Mouse (Mus musculus): ENCODE results near the gene St6galnac5.

The St6galnac5 gene

GRCm38 (mm10) chr3:152950299-152950698 is 31.7 kb downstream of the St6galnac5 start:
- DNase-seq = no peak

GRCm38 (mm10) chr3:152949233-152949777 is 32.7 kb downstream of the St6galnac5 start:
- DNase-seq = no peak

GRCm38 (mm10) chr3:152948556-152948955 is 33.5 kb downstream of the St6galnac5 start:
- no peak for DNase-seq

GRCm38 (mm10) chr3:152947031-152947640 is 34.9 kb downstream of the St6galnac5 start:
- DNase-seq = no peak

GRCm38 (mm10) chr3:152944766-152945165 is 37.3 kb downstream of the St6galnac5 start:
- DNase-seq = no peak

GRCm38 (mm10) chr3:152942985-152943384 is 39.1 kb downstream of the St6galnac5 start:
- no peak for DNase-seq

GRCm38 (mm10) chr3:152941671-152942070 is 40.4 kb downstream of the St6galnac5 start:
- no peak for DNase-seq

- no peak for DNase-seq
Observed at GRCm38 (mm10) chr3:152936313-152936712, 45.7 kb downstream of the St6galnac5 start.

- no peak for DNase-seq
Observed at GRCm38 (mm10) chr3:152933737-152934136, 48.3 kb downstream of the St6galnac5 start.

- no peak for DNase-seq
Observed at GRCm38 (mm10) chr3:152932544-152932943, 49.5 kb downstream of the St6galnac5 start.

GRCm38 (mm10) chr3:152932096-152932495 is 50.0 kb downstream of the St6galnac5 start:
- no peak for DNase-seq

- DNase-seq = no peak
Observed at GRCm38 (mm10) chr3:152931354-152931753, 50.7 kb downstream of the St6galnac5 start.

GRCm38 (mm10) chr3:152929788-152930281 is 52.2 kb downstream of the St6galnac5 start:
- DNase-seq = no peak

GRCm38 (mm10) chr3:152929256-152929787 is 52.7 kb downstream of the St6galnac5 start:
- no peak for DNase-seq

GRCm38 (mm10) chr3:152928287-152928975 is 53.6 kb downstream of the St6galnac5 start:
- DNase-seq = no peak

- no peak for DNase-seq
Observed at GRCm38 (mm10) chr3:152926166-152926565, 55.9 kb downstream of the St6galnac5 start.

GRCm38 (mm10) chr3:152925364-152925763 is 56.7 kb downstream of the St6galnac5 start:
- DNase-seq = no peak

GRCm38 (mm10) chr3:152923530-152923929 is 58.5 kb downstream of the St6galnac5 start:
- no peak for DNase-seq

- no peak for DNase-seq
Observed at GRCm38 (mm10) chr3:152920365-152920764, 61.7 kb downstream of the St6galnac5 start.

GRCm38 (mm10) chr3:152919101-152919500 is 62.9 kb downstream of the St6galnac5 start:
- no peak for DNase-seq

- no peak for DNase-seq
Observed at GRCm38 (mm10) chr3:152917579-152917978, 64.5 kb downstream of the St6galnac5 start.

- DNase-seq = no peak
Observed at GRCm38 (mm10) chr3:152914376-152914775, 67.7 kb downstream of the St6galnac5 start.

GRCm38 (mm10) chr3:152913625-152914024 is 68.4 kb downstream of the St6galnac5 start:
- DNase-seq = no peak

- no peak for DNase-seq
Observed at GRCm38 (mm10) chr3:152913150-152913549, 68.9 kb downstream of the St6galnac5 start.
